Mouse (Mus musculus): ENCODE measurements at regions not wholly inside any gene's neighbourhood (a gene's known extent, or its start where the extent isn't known, plus 50 kb on each side); places are given as distances from the start of the nearest gene placed in this dataset.

GRCm38 (mm10) chr8:103955568-103956260 is 145.7 kb upstream of the Cdh5 start:
- no peak for DNase-seq (ENCODE audit: low spot score)

DNA sequence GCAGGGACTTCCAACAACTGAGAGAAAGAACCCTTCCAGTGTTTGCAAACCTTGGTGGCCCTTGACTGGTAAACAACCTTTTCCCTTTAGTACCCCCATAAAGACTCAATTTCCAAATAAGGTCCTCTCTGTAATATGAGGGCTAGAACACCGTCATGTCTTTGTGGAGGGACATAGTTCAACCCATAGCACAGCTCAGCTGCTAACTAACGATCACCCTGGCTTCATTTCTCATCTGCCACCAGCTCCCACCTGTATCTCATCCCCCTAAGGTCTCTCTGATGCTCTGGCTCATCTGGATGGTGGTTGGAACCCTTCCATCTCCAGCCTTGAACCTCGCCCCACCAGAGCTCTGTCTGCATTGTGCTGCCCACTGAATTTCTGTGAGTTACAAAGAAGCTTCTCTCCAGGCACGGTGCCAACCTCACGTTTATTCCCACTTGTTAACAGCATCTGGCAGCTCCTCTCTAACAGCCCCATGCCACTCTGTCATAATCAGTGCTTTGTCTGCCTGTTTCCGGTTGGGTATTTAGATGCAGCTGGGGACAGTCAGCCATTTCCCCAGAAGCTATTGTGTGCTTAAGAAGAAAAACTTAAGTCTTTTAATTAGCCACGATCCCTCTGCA is 137.0 kb upstream of the Cdh5 start:
- DNase-seq (ENCODE audit: low spot score), result no peak

DNA sequence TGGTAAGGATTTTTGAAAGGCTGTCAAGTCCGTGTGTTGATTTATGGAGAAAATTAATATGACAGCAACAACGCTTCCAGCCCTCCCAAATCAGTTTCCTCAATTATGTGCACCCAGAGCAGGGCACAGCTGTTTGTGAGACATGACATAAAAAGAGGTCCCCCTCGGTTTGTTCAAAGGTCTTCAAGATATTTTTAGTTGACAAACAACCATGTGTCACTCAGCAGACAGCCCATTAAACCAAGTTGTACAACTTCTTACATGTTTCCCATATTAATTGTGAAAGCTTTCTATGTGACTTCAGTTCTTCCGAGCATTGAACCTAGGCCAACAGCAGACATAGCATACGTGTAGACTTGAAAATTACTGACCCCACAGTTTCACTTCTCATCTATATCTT is 131.5 kb upstream of the Cdh5 start:
- no peak for DNase-seq (ENCODE audit: low spot score)

DNA sequence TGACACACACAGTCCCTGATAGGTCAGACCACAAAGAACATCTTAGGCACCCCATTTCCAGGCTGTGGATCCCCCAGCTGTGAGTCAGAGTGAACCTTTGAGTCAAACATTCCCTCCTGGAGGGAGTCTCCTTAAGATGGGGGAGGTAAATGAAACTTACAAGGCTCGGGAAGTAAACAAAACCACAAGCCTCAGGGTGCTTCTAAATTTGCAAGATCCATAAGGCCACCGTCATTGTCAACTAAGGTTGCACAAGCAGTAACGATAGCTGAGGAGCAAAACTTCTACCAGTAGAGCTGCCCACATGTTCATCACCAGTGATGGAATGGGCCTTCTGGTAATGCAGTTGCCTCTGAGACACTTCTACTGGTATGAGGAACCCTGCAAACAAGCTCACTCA is 130.9 kb upstream of the Cdh5 start:
- DNase-seq (ENCODE audit: low spot score), result no peak

DNA sequence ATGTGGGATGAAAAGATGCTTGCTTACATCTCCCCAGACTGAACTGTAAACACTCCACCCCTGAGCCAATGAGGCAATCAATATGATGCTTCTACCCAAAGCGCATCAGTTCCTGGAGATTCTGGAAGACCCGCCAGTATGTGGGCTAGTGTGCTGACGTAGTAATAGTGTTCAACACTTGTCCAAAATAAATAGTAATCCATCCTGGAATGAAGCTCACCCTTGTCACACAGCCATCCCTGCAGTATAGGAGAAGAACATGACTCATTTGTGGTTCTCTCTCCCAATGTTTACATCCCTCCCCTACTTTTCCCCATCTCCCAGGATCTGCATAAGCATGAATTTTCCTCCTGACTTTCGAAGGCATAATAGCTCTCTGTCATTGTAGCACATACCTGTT is 130.5 kb upstream of the Cdh5 start:
- no peak for DNase-seq (ENCODE audit: low spot score)

DNA sequence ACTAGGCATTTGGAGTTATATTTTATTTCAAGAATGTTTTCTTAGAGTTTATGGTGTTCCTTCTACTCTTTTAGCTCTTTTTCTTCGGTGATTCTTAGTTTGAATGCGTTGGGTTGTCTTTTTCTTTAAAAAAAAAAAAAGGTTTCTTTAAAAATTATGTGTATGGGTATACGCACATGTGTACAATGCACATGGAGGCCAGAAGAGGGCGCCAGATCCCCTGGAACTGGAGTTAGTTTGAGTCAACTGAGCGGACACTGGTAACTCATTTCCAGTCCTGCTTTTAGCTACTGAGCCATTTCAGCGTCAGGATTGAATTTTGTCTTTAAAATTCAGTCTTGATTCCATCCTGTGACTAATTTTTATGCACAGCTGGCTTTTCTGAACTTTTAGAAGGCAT is 124.9 kb upstream of the Cdh5 start:
- DNase-seq (ENCODE audit: low spot score), result no peak

GRCm38 (mm10) chr8:103978948-103979347 is 122.5 kb upstream of the Cdh5 start:
- no peak for DNase-seq (ENCODE audit: low spot score)

DNA sequence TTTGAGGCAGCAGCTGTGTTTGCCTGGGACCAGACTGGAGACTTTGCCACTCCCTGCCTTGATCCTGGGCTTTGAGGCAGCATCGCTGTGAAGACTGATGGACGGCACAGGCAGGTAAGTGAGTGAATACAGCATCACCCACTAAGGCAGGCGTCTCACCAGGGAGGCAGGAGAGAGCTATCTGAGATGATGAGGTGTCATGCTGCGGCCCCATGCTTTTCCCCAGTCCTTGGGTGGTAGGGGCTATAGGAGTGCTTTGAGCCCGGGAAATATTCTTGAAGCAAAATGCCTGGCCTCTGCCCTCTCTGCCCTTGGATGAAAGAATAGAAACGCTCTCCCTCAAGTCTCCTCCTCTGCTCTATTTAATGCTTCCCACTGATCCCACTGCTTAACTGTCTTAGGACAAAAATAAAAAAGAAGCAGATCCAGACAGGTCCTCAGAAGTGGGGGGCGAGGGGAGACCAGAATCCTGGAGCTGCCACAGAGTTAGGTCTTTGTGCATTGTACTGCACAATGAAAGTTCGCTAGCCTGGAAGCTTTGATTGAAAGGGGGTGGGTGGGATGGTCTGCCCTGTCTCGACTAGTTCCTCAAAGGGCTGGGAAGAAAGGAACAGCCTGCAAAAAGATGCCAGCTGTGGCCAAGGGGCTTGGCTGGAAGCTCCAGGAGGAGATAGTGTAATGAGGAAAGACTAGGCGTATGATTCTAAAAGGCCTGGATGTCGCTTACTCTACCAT is 117.4 kb upstream of the Cdh5 start:
- DNase-seq (ENCODE audit: low spot score), result no peak

GRCm38 (mm10) chr8:103985640-103986039 is 115.8 kb upstream of the Cdh5 start:
- DNase-seq (ENCODE audit: low spot score), result no peak

DNA sequence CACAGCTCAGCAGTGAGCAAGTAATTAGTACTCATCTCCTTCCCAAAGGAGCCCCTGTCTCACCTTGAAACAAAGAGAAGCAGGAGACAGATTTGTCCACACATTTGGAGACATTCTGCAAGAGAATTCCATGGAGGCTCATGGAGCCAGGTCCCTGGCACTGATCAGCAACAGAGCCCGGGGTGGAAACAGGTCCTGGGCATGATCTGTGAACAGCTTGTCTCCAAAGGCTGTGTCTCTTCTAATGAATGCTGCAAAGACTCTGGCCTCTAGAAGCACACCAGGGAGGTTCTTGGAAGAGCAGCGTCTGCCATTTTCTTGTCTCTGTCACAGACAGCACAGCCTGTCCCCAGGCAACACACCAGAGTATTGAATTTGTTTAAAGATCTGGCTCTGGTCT is 107.5 kb upstream of the Cdh5 start:
- DNase-seq (ENCODE audit: low spot score), result no peak

GRCm38 (mm10) chr8:103998143-103998542 is 103.3 kb upstream of the Cdh5 start:
- no peak for DNase-seq (ENCODE audit: low spot score)

GRCm38 (mm10) chr8:104007209-104007608 is 94.2 kb upstream of the Cdh5 start:
- DNase-seq (ENCODE audit: low spot score), result no peak

- no peak for DNase-seq (ENCODE audit: low spot score)
Measured at GRCm38 (mm10) chr8:104008756-104009155, 92.7 kb upstream of the Cdh5 start.

- peak; percentile 30 for DNase-seq (ENCODE audit: low spot score)
Measured at GRCm38 (mm10) chr8:104009306-104009705, 92.1 kb upstream of the Cdh5 start.

DNA sequence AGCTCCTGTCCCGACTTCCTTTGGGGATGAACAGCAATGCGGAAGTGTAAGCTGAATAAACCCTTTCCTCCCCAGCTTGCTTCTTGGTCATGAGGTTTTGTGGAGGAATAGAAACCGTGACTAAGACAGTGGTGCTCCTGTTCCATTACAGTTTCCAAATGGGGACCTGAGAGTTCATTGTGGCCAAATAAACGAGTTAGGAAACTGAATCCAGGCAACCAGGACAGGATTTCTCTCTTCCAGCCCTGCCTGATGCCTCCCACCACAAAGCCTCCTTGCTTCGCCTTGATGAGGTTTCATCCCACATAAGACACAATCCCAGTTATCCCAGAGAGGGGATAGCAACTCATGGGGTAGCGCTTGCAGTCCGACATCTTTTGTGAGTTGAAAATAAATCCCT is 79.2 kb upstream of the Cdh5 start:
- no peak for DNase-seq (ENCODE audit: low spot score)

DNA sequence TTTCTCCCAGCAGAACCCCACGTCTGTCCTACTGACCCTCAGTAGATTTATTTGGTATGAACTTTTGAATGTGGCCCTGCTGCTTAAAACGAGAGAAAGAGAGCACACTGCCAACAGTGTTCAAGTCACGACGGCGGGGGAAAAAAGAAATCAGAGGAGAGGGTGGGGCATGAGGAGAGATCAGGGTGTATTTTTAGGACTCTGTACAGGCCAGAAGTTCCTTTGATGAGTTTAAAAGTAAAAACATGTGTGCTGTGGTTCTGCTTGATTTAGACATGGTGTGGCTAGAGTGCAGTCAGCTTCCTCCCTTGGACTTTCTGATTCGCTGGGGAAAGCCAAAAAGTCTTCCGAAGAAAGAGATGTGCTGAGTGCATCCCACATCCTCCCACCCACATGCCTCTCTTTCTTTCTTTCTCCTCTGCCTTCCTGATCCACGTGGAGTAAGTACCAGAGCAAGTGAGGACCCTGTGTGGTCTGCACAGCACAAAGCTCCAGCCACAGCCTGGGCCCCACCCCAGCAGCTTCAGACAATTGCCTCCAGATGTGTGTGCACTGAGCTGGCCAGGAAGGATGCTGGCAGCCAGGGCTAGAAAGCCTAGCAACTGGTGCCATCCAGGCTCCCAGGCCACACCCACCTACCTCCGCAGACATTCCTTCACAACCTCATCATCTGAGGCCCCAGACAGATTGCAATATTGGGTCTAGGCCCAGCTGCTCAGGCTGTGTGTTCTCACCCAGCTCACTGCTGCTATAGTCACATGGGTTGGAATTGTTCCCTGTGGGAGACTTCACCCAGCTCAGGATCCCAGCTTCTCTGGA is 78.5 kb upstream of the Cdh5 start:
- no peak for DNase-seq (ENCODE audit: low spot score)

DNA sequence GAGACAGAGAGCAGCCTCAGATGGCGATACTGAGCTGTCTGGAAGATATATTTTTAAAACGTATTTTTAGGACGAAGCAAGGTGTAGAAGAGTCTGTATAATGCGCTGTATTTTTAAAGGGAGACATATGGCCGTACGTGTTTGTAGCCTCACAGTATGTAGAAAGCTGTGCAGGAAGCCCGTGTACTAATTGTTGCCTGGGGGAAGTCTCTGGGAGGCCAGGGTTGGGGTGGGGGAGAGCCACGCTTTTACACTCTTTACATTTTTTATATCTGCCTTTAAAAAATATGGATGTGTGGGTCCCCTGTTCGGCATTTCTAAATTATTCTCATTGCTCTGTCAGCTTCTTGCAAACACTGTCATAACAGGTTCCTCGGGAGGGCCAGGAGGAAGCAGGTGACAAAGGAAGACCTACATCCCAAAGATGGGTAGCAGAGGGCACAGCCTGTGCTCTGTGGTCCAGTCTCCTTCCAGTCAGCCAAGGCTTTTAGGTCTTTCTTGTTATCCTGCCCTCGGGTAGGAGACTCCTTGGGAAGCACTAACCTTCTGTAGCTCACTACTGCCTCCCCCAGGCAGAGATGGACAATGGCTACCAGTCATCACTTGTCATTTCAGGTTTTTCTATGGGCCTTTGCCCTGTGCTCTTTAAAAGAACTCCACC is 74.1 kb upstream of the Cdh5 start:
- no peak for DNase-seq (ENCODE audit: low spot score)

- peak; percentile 54 for DNase-seq (ENCODE audit: low spot score)
Measured at GRCm38 (mm10) chr8:104028626-104029025, 72.8 kb upstream of the Cdh5 start.

- DNase-seq (ENCODE audit: low spot score), result no peak
Measured at GRCm38 (mm10) chr8:104032179-104032578, 69.2 kb upstream of the Cdh5 start.

DNA sequence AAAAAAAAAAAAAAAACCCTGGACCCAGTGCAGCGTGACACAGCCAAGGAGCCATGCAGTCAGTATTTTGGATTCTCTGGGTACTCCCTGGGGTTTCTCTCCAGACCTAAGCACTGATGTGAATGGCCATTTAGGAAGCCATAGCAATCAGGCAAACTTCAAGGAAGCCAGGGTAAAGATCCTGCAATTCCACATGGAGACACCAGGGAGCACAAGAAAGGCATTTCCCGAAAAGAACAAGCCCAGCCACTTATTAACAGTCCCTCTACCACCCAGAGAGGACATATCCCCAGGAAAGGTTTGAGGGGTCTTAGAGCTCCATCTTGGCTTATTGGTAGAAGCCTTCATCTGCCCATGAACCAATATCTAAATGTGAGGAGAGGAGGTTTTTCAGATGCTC is 68.3 kb upstream of the Cdh5 start:
- DNase-seq (ENCODE audit: low spot score), result no peak

DNA sequence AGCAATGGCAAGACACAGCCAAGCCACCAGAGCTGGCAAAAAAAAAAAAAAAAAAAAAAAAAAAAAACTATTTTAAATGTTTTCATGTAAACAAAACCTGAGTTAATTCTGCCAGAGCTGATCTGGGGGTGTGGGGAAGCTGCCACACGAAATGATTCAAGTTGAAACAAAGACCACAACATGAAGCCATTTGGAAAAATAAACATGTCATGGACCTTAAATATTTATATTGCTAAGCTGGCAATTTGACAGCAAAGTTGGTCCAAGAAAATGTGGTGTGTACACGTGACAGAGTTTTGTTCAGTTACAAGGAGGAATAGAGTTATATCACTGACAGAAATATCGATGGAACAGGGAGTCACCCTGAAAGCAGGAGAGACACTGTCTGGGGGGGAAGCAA is 67.1 kb upstream of the Cdh5 start:
- no peak for DNase-seq (ENCODE audit: low spot score)

Data from ovary, adult 18-20 months (tissue).